Mouse (Mus musculus) embryonic facial prominence, embryonic 12.5 days (tissue): Measurements from ENCODE around the gene Sgip1. TPM values are rescaled to one million over a fixed set of nuclear protein-coding genes. Genes with fewer than 3 reads are reported as not detected.

Experiments
- ATAC-seq: fragments of 200-750 bp; cut with Nextera tagmentation; 2 replicates; pipeline ENCODE4 v1.8.0; 2017; ENCODE audit not compliant: insufficient number of reproducible peaks, insufficient read depth, low FRiP score, low TSS enrichment
- H3K27ac ChIP-seq: fragments of 300-500 bp; sonication (generic); 2 replicates; pipeline ENCODE4 v1.5.1; 2016; ENCODE audit warnings: mild to moderate bottlenecking
- H3K27me3 ChIP-seq: fragments of 300-500 bp; sonication (generic); 2 replicates; pipeline ENCODE4 v1.6.1; 2016; ENCODE audit warnings: mild to moderate bottlenecking, moderate library complexity
- H3K36me3 ChIP-seq: fragments of 300-500 bp; sonication (generic); 2 replicates; pipeline ENCODE4 v1.6.1; 2016; ENCODE audit warnings: mild to moderate bottlenecking
- H3K4me1 ChIP-seq: fragments of 300-500 bp; sonication (generic); 2 replicates; pipeline ENCODE4 v1.6.1; 2016
- H3K4me2 ChIP-seq: fragments of 300-500 bp; sonication (generic); replicated peaks from 2 replicates; pipeline ENCODE4 v1.6.1; 2016; ENCODE audit warnings: mild to moderate bottlenecking, moderate library complexity
- H3K4me3 ChIP-seq: fragments of 300-500 bp; sonication (generic); 2 replicates; pipeline ENCODE4 v1.5.1; 2016; ENCODE audit warnings: mild to moderate bottlenecking
- H3K9ac ChIP-seq: fragments of 300-500 bp; sonication (generic); 2 replicates; pipeline ENCODE4 v1.6.1; 2016; ENCODE audit warnings: mild to moderate bottlenecking, moderate library complexity
- H3K9me3 ChIP-seq: fragments of 300-500 bp; sonication (generic); 2 replicates; pipeline ENCODE4 v1.6.1; 2016; ENCODE audit warnings: mild to moderate bottlenecking, moderate library complexity
- WGBS: fragments of 180-500 bp; shearing (Covaris S2); methylation state at CpG from one replicate; pipeline ENCODE4 v1.1.7; 2016; 5-methylcytosine and 5-hydroxymethylcytosine counted together
- polyA plus RNA-seq: library from polyadenylated mRNA; unstranded; fragments of >200 nt; fragmentation: Nextera tagmentation; extraction: Ambion mirVana; gene quantifications from 2 replicates; pipeline ENCODE4 v1.2.1, GENCODE M21; 2016

The Sgip1 gene
- 14.1 and 17.7 TPM in 2 replicates for polyA plus RNA-seq

DNA sequence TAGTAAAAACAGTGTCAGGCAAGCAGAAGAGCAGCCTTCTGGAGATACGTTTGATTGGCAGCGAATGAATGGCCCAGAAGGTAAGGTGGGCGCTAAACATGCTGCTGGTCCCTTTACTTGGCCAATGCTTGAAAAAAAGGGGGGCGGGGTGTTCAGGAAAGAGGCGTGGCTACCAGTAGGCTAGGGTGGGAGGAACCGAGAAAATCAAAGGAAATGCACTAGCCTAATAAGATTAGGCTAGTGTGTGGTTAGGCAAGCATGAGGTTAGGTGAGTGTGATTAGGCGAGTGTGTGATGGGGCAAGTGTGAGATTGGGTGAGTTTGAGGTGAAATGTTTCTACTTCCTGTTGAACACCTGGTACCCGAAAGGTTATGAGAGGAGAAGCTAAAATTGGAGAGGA, at the start of gene Sgip1:
Gene Sgip1, plus strand, starts transcription at position 11 of the 400 bp plus-strand sequence.
- H3K4me1 ChIP-seq: no peaks in the 10 kb centered on the region
- 67% methylated on average over 8 of the region's 8 CpGs for WGBS
- no peak within 1 kb of the TSS for H3K4me3 ChIP-seq
- ATAC-seq: no peak
- H3K9me3 ChIP-seq: no peaks in the 10 kb centered on the region
- no peak within 1 kb of the TSS for H3K9ac ChIP-seq
- H3K36me3 ChIP-seq: no peaks in the 10 kb centered on the region
- H3K27me3 ChIP-seq: no peaks in the 10 kb centered on the region
- H3K27ac ChIP-seq: no peak within 1 kb of the TSS
- no peak within 1 kb of the TSS for H3K4me2 ChIP-seq

DNA sequence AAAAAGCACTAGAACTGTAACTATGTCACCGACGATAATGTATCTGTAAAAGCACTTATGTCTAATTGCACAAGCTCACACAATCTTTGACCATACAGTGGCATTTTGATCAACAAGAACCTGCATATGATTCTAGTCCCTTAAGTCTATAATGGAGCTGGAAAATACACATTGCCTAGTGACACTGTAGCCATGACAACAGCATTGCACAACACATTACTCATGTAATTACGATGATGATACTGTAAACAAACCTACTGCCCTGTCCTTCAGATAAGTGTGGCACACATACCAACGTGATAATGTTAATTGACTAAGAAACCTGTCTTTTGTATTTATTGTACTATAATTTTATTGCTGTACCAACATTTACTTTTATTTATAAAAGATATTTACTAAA, 49.7 kb upstream of the Sgip1 start:
- Histone ChIP-seq H3K4me1 (no peaks in the 10 kb centered on the region), H3K9me3 (no peaks in the 10 kb centered on the region), H3K4me2 (no peak overlapping the region), H3K27ac (no peak overlapping the region), H3K9ac (no peak overlapping the region), H3K36me3 (no peaks in the 10 kb centered on the region), H3K27me3 (no peaks in the 10 kb centered on the region), H3K4me3 (no peak overlapping the region)
- no peak for ATAC-seq
- 79% methylated on average over 4 of the region's 4 CpGs for WGBS

DNA sequence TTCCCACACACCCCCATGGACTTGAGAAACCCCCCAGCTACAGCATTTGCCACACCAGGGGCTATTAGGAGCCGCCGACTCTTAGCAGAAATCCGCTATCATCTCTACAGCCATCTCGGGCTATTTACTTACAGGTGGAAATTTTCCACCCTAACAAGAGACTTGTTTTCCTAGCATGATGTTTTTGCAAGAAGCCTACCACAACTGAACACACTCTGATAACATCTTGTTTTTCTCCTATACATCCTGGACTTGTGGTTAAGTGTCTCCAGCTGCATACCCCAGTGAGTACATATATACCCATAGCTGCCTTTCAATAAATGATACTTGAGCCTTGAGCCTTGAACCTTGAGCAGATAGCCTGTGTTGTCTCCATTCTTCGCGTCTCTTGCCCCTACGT, 43.1 kb upstream of the Sgip1 start:
- no peaks in the 10 kb centered on the region for H3K4me1 ChIP-seq
- no peaks in the 10 kb centered on the region for H3K9me3 ChIP-seq
- no peak for ATAC-seq
- H3K27ac ChIP-seq: no peak overlapping the region
- H3K4me2 ChIP-seq: no peak overlapping the region
- WGBS: 96% methylated on average over 7 of the region's 7 CpGs
- no peaks in the 10 kb centered on the region for H3K36me3 ChIP-seq
- H3K4me3 ChIP-seq: no peak overlapping the region
- no peaks in the 10 kb centered on the region for H3K27me3 ChIP-seq
- no peak overlapping the region for H3K9ac ChIP-seq

DNA sequence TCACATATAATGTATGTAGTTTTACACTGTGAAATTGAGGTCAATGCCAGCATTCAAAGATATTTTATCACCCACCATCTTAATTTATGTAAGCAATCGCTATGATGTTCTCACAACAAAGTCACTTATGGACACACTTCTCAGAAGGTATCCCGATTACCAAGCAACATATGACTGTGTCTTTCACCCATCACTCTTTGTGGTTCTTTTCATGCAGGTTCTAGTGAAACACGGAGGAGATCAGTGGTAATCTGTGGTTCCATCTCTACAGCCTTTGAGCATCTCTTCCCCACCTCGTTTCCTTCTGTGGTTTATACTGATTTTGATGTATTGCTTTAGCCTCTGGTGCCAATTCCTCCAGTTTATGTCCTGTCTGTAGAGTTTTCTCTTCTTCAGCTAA, 29.4 kb upstream of the Sgip1 start:
- no peak overlapping the region for H3K27ac ChIP-seq
- no peak overlapping the region for H3K4me3 ChIP-seq
- H3K4me1 ChIP-seq: no peaks in the 10 kb centered on the region
- no peaks in the 10 kb centered on the region for H3K27me3 ChIP-seq
- WGBS: 77% methylated on average over 4 of the region's 4 CpGs
- no peaks in the 10 kb centered on the region for H3K36me3 ChIP-seq
- H3K9me3 ChIP-seq: no peaks in the 10 kb centered on the region
- no peak overlapping the region for H3K9ac ChIP-seq
- no peak overlapping the region for H3K4me2 ChIP-seq
- ATAC-seq: no peak

DNA sequence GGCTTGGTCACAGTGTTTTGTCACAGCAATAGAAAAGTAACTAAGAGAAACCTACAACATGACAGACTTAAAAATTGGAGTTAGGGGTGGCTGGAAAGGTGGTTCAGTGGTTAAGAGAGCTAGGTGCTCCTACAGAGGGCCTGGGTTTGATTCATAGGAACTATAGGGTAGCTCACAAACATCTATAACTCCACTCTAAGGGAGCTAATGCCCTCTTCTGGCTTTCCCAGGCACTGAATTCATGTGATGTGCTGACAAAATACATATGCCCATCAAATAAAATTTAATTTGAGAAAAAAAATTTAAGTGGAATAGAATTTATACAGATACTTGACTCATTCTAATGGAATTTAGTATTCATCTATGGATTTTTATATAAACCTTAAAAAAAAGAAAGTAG, 25.6 kb upstream of the Sgip1 start:
- no peak overlapping the region for H3K9ac ChIP-seq
- H3K4me2 ChIP-seq: no peak overlapping the region
- no peak for ATAC-seq
- no peaks in the 10 kb centered on the region for H3K27me3 ChIP-seq
- no peaks in the 10 kb centered on the region for H3K4me1 ChIP-seq
- H3K27ac ChIP-seq: no peak overlapping the region
- no peaks in the 10 kb centered on the region for H3K36me3 ChIP-seq
- H3K9me3 ChIP-seq: no peaks in the 10 kb centered on the region
- H3K4me3 ChIP-seq: no peak overlapping the region

DNA sequence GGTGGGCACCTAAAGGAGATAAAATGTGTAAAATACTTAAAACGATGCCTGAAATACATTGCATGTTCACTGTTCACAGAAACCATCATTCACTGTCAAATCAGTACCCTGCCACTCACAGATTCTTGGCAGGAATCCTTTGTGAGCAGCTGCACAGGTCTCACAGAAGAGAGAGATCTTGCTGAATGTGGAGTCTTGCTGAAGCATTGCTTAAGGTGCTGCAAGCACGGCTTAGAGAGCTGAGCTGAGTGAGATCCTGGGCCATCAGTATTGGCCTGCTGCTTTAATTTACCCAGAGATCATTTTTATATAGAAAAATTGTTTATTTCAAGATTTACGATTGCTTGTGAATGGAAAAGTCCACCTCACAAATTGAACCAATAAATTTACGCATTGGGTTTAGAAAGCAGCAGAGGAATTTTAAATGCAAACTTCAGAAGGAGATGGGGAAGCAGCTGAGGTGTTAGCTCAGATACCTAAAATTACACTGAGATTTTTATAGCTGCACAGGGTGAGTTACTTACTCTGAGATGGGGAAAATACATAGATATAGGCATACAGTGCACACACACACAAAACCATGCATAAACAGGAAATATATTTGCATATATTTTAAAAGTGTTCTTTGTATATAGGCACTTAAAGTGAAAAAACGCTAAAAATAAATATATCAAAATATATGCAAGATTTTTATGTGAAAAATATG, 23.8 kb upstream of the Sgip1 start:
- H3K27ac ChIP-seq: no peak overlapping the region
- no peak overlapping the region for H3K9ac ChIP-seq
- no peaks in the 10 kb centered on the region for H3K27me3 ChIP-seq
- WGBS: 76% methylated on average over 5 of the region's 5 CpGs
- no peak overlapping the region for H3K4me3 ChIP-seq
- no peak overlapping the region for H3K4me2 ChIP-seq
- ATAC-seq: no peak
- H3K4me1 ChIP-seq: no peaks in the 10 kb centered on the region
- H3K9me3 ChIP-seq: no peaks in the 10 kb centered on the region
- H3K36me3 ChIP-seq: no peaks in the 10 kb centered on the region

DNA sequence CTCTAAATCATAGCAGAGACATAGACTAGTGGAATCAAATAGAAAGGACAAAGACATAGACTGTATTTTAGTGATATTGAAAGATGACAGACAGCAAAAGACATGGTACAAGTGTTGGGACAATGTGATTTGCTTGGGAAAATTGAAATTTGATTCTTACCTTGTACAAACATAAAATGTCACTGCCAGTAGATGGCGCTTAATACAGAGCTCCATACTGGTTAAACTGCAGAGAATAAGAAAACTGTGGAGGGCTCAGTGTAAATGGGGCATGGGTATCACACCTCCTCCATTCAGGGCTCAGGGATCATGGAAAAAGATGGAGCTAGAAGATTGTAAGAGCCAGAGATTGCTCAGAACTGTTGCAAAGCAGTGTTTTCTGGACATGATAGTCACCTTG, 21.6 kb upstream of the Sgip1 start:
- H3K27me3 ChIP-seq: no peaks in the 10 kb centered on the region
- no peak overlapping the region for H3K4me2 ChIP-seq
- ATAC-seq: no peak
- H3K4me1 ChIP-seq: no peaks in the 10 kb centered on the region
- H3K27ac ChIP-seq: no peak overlapping the region
- no peak overlapping the region for H3K9ac ChIP-seq
- 12% methylated on average over 1 of the region's 1 CpGs for WGBS
- no peaks in the 10 kb centered on the region for H3K36me3 ChIP-seq
- no peaks in the 10 kb centered on the region for H3K9me3 ChIP-seq
- H3K4me3 ChIP-seq: no peak overlapping the region

DNA sequence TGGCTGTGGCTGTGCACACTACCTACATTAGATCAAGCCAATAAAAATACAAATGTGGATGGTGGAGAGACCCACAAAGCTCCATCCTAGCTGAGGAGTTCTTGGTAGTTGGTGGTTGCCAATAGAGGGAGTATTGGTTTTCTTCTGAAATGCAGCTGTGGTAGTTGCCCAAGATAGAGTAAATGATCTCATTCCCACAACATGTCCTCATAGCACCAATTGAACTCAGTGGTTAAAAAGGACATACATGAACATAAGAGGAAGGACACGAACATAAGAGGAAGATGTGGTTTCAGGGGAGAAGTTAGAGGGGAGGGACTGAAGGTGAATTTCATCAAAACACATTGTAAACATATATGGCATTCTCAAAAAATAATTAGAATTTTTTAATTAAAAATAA, 21.1 kb upstream of the Sgip1 start:
- Histone ChIP-seq H3K4me3 (no peak overlapping the region), H3K4me1 (no peaks in the 10 kb centered on the region), H3K27ac (no peak overlapping the region), H3K4me2 (no peak overlapping the region), H3K9ac (no peak overlapping the region), H3K27me3 (no peaks in the 10 kb centered on the region), H3K36me3 (no peaks in the 10 kb centered on the region), H3K9me3 (no peaks in the 10 kb centered on the region)
- 68% methylated on average over 1 of the region's 1 CpGs for WGBS
- ATAC-seq: no peak

DNA sequence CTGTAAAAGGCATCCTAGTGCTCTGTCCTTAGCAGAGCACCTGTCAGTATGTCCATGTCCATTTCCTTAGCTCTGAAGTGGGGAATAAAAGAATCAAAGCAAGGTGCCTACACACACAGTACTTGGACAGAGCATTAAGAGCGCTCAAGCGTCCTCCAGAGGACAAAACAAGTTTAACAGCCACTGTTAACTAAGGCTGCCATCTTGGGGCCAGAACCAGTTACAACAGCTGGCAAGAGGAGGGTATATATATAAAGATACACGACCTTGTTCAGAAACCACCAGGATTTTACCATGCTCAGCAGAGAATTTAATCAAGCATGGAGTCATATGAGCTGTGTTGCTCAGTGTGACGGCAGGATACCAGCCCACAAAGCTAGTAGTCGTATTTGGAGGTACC, 16.7 kb upstream of the Sgip1 start:
- Histone ChIP-seq H3K36me3 (no peaks in the 10 kb centered on the region), H3K27me3 (no peaks in the 10 kb centered on the region), H3K9me3 (no peaks in the 10 kb centered on the region), H3K9ac (no peak overlapping the region), H3K4me3 (no peak overlapping the region), H3K4me1 (no peaks in the 10 kb centered on the region), H3K4me2 (no peak overlapping the region), H3K27ac (no peak overlapping the region)
- WGBS: 74% methylated on average over 5 of the region's 5 CpGs
- ATAC-seq: no peak

DNA sequence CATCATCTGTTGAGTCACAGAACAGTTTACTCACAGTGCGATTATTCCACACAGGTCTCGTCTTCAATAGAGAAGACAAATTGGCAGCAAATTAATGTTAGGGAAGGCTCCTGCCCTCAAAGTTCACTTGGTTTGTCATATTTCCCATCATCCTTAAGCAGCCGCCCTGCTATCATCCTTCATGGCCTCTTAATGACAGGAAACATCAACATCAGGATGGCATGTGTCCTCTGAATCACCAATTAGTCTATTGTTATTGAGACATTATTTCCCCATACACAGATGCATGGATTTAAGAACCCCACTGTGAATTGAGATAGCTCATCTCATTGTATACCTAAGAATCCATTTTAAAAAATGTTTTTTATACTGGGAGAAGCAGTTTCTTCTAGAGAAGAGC, 10.1 kb upstream of the Sgip1 start:
- Histone ChIP-seq H3K4me1 (no peaks in the 10 kb centered on the region), H3K27ac (no peak overlapping the region), H3K4me2 (no peak overlapping the region), H3K36me3 (no peaks in the 10 kb centered on the region), H3K4me3 (no peak overlapping the region), H3K9me3 (no peaks in the 10 kb centered on the region), H3K9ac (no peak overlapping the region), H3K27me3 (no peaks in the 10 kb centered on the region)
- no peak for ATAC-seq
- 76% methylated on average over 3 of the region's 3 CpGs for WGBS

DNA sequence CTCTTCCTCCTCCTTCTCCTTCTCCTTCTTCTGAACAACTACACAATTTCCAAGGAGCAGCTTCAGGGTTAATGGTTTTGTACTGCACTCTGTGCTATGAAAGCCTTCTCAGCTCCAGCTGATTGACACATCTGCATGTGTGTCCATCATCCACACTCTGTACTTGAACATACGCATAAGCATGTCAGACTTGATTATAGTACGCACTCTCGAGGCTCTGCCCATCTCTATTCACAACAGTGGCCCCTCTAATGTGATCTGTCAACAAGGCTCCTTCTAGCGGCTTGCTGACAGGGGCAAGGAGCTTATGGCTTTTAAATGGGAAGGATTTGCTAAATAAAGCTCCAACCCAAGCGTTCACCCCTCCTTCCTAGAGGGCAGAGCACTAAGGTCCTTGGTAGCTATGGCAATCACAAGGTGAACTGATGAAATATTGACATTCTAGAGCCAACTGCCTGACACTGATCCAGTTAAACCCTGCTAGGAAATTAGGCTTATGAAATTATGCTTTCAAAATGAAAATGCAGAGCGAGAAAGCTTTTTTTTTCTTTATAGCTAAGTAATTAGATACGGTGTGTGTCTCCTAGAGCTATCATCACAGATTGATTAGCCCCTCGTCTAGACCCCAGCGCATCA, 7.0 kb upstream of the Sgip1 start:
- no peak overlapping the region for H3K4me2 ChIP-seq
- ATAC-seq: no peak
- no peak overlapping the region for H3K4me3 ChIP-seq
- no peaks in the 10 kb centered on the region for H3K4me1 ChIP-seq
- no peaks in the 10 kb centered on the region for H3K27me3 ChIP-seq
- H3K36me3 ChIP-seq: no peaks in the 10 kb centered on the region
- no peak overlapping the region for H3K9ac ChIP-seq
- H3K9me3 ChIP-seq: no peaks in the 10 kb centered on the region
- WGBS: 66% methylated on average over 9 of the region's 9 CpGs
- no peak overlapping the region for H3K27ac ChIP-seq

DNA sequence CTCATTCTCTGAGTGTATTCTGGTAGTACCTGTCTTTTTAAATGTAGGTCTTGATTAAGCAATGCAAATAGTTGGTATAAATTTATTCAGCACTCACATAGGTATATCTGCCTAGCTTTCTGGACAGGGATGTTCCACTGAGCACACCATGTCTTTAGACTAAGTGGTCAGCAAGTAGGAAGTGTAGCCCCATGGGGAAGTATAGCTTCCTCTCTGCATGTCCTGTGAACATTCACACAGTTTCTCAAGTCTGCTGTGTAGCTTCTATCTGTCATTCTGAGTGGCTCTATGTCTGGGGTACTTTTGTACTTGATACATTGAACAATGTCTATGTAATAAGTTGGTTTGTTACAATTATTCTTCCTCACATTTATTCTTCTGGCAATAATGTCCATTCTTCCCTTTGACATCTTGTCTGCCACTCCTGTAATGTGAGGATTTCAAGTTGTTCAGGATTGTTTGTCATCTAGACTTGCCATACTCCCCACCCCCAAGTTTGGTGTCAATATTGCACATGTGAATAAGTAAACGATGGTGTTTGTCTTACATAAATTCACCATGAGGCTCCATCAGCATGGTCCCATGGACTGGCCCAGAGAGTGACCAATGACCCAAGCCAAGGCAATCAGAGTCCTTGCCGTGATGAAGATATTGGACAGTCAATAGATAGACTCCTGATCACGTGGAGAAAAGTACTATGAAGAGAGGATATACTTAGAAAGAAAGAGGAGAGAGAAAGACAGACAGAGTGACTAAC, 12.4 kb downstream of the Sgip1 start:
- 73% methylated on average over 3 of the region's 3 CpGs for WGBS
- no peaks in the 10 kb centered on the region for H3K36me3 ChIP-seq
- no peaks in the 10 kb centered on the region for H3K4me1 ChIP-seq
- H3K9me3 ChIP-seq: no peaks in the 10 kb centered on the region
- H3K9ac ChIP-seq: no peak overlapping the region
- H3K27me3 ChIP-seq: no peaks in the 10 kb centered on the region
- H3K4me3 ChIP-seq: no peak overlapping the region
- H3K4me2 ChIP-seq: no peak overlapping the region
- no peak overlapping the region for H3K27ac ChIP-seq
- no peak for ATAC-seq
